9 mouse cellular contexts compared by ENCODE assay signal in genomic region chr11:45980893-45981253, GRCm38 (mm10). TPM values are rescaled to one million over a fixed set of nuclear protein-coding genes. Genes with fewer than 3 reads are reported as not detected.
DNase-seq lines count a peak whose midpoint lies in the region; ATAC-seq and TF ChIP-seq lines count a peak whose summit lies in the region.
"Had no signal": no experiment of that assay in that cellular context is flagged by ENCODE, and none has a peak within 500 bp of the region (broad histone marks: within the 10 kb centered on the region; RNA-seq: fewer than 3 reads in every experiment).

No protein-coding gene starts in this region.

- peak overlapping the region; percentile 47 for H3K27ac ChIP-seq in heart, embryonic 11.5 days (ENCODE audit: low read depth, low read length)
- H3K27ac ChIP-seq in ES-E14 (ENCODE audit: insufficient read depth, low read depth, low read length, poor library complexity, severe bottlenecking): no peak overlapping the region
- no peak overlapping the region for H3K27ac ChIP-seq in liver, postnatal 0 days (ENCODE audit: low read depth)

- WGBS in heart, embryonic 11.5 days (ENCODE audit: insufficient replicate concordance): 32% methylated on average over 19 of the region's 19 CpGs
- WGBS in liver, postnatal 0 days (ENCODE audit: insufficient replicate concordance): 54% methylated on average over 19 of the region's 19 CpGs

- in situ Hi-C loops in ES-E14 (cut with MboI; ENCODE audit: low sequenced_read_pairs in 2 of 2, unreplicated experiment in 2 of 2): no loop called here

- peak overlapping the region; percentile 60 for H3K4me3 ChIP-seq in heart, embryonic 11.5 days (ENCODE audit: low read depth, low read length)
- H3K4me3 ChIP-seq in ES-E14 (ENCODE audit: insufficient read depth in 1 of 2, low read depth in 1 of 2, low read length in 2 of 2, poor library complexity in 1 of 2, severe bottlenecking in 1 of 2): peak overlapping the region; percentile 51 to 77
- peak overlapping the region; percentile 50 for H3K4me3 ChIP-seq in liver, postnatal 0 days (ENCODE audit: low read depth, low read length)

- ATAC-seq in heart, embryonic 11.5 days (replicated peaks; ENCODE audit: insufficient number of reproducible peaks, low FRiP score, low TSS enrichment): no peak
- ATAC-seq in liver, postnatal 0 days: no peak

- intact Hi-C loops in heart, postnatal 25 days (cut with DNase I): no loop called here

- DNase-seq in heart, adult 8-10 months (ENCODE audit: low spot score): no peak
- DNase-seq in ES-E14 (ENCODE audit: low read depth, low spot score): no peak
- DNase-seq in heart, postnatal 25 days (ENCODE audit: low spot score): peak; percentile 3
- no peak for DNase-seq in liver, postnatal 0 days
- no peak for DNase-seq in layer of hippocampus, adult 9-11 months
- no peak for DNase-seq in spleen, postnatal 14 days (ENCODE audit: low spot score in 2 of 2)
- no peak for DNase-seq in layer of hippocampus, postnatal 10 days (ENCODE audit: low spot score in 2 of 2)

- H3K9ac ChIP-seq in heart, embryonic 11.5 days (ENCODE audit: low read depth, low read length): peak overlapping the region; percentile 90
- H3K9ac ChIP-seq in ES-E14 (ENCODE audit: insufficient read depth, low read depth, low read length, poor library complexity, severe bottlenecking): peak overlapping the region; percentile 68
- peak overlapping the region; percentile 71 for H3K9ac ChIP-seq in liver, postnatal 0 days (replicated peaks)

- H3K4me2 ChIP-seq in heart, embryonic 11.5 days: peak overlapping the region; percentile 88
- H3K4me2 ChIP-seq in liver, postnatal 0 days (ENCODE audit: low read depth, low read length): peak overlapping the region; percentile 79

- H3K27me3 ChIP-seq in heart, embryonic 11.5 days (ENCODE audit: control insufficient read depth, insufficient read depth, low read length): peaks cover 4% of the 10 kb centered on the region; the same call in 1 of the 2 replicates
- H3K27me3 ChIP-seq in liver, postnatal 0 days (ENCODE audit: insufficient read depth, low read length): peaks cover 17% of the 10 kb centered on the region

- 0 out of 2 replicates have a peak, but pooled peaks cover 2% of the 10 kb centered on the region for H3K9me3 ChIP-seq in heart, embryonic 11.5 days (replicated peaks; ENCODE audit: control insufficient read depth, low read length)
- H3K9me3 ChIP-seq in ES-E14 (ENCODE audit: control insufficient read depth, insufficient read depth, low read depth, low read length): no peaks in the 10 kb centered on the region
- H3K9me3 ChIP-seq in liver, postnatal 0 days (ENCODE audit: low read length): peaks cover 8% of the 10 kb centered on the region

- no peak for TF ChIP-seq EP300 in liver, postnatal 0 days (IDR thresholded peaks at IDR 0.05; ENCODE audit: low read depth)

- TF ChIP-seq CTCF in liver, postnatal 0 days (IDR thresholded peaks at IDR 0.05; ENCODE audit: low read depth): no peak

- no peaks in the 10 kb centered on the region for H3K36me3 ChIP-seq in heart, embryonic 11.5 days (ENCODE audit: control insufficient read depth, insufficient read depth, low read length)
- H3K36me3 ChIP-seq in ES-E14 (ENCODE audit: control insufficient read depth, insufficient read depth, low read length, poor library complexity, severe bottlenecking): no peaks in the 10 kb centered on the region
- no peaks in the 10 kb centered on the region for H3K36me3 ChIP-seq in liver, postnatal 0 days (replicated peaks; ENCODE audit: insufficient read depth, low read length)

- H3K4me1 ChIP-seq in heart, embryonic 11.5 days (ENCODE audit: control insufficient read depth, insufficient read depth, low read length): no peaks in the 10 kb centered on the region
- peaks cover 0 to 3% of the 10 kb centered on the region in 2 experiments; a peak in 1 of 4 replicates for H3K4me1 ChIP-seq in ES-E14 (ENCODE audit: control insufficient read depth in 2 of 2, insufficient read depth in 2 of 2, low read length in 2 of 2, poor library complexity in 1 of 2)
- H3K4me1 ChIP-seq in liver, postnatal 0 days (ENCODE audit: insufficient read depth): peaks cover 11% of the 10 kb centered on the region

TF ChIP-seq in ES-E14, 5 proteins besides CTCF, POLR2A, EP300 and RAD21:
- no peak for TF ChIP-seq MAFK (IDR thresholded peaks at IDR 0.05; ENCODE audit: insufficient read depth, low read depth, low read length)
- TF ChIP-seq ZC3H11A (IDR thresholded peaks at IDR 0.05; ENCODE audit: borderline replicate concordance, low read depth, low read length): no peak
- no peak for TF ChIP-seq CHD2 (IDR thresholded peaks at IDR 0.05; ENCODE audit: low read depth, low read length)
- no peak for TF ChIP-seq ZNF384 (IDR thresholded peaks at IDR 0.05; ENCODE audit: low read depth, low read length)
- no peak for TF ChIP-seq HCFC1 (IDR thresholded peaks at IDR 0.05; ENCODE audit: borderline replicate concordance, insufficient read depth, low read length)

RNA-seq across cellular contexts. Expression of gene Sox30, which starts 0.8 kb away (rescaled TPM):
- 0.07 and 0.40 TPM in 2 replicates for polyA plus RNA-seq in heart, embryonic 11.5 days (2014; fragmentation: Nextera tagmentation; extraction: Ambion mirVana)
- under 1 TPM in 3 of 4 experiments, not detected in 1; 0.22 to 0.26 (median 0.25) TPM for total RNA-seq in heart, adult 8-10 months (2022)
- total RNA-seq in ES-E14 (2012; rRNA removed): 0.04 and 0.21 TPM in 2 replicates
- under 1 TPM; 0.18 to 0.25 TPM for total RNA-seq in heart, postnatal 25 days (2021)
- polyA plus RNA-seq in liver, postnatal 0 days (2015; fragmentation: Nextera tagmentation; extraction: Ambion mirVana): 0.04 TPM in 1 of 2 replicates, not detected in the other
- under 1 TPM; 0.18 to 0.29 TPM for total RNA-seq in layer of hippocampus, postnatal 10 days (2021)
- polyA plus RNA-seq: large intestine, adult 2 months had no signal

RNA-seq across cellular contexts. Expression of gene Thg1l, which starts 25.6 kb away (rescaled TPM):
- polyA plus RNA-seq in heart, embryonic 11.5 days (2014; fragmentation: Nextera tagmentation; extraction: Ambion mirVana): 9.5 and 9.6 TPM in 2 replicates
- total RNA-seq in heart, adult 8-10 months (2022): 1 to 10 TPM; 4.2 to 6.1 (median 4.7) TPM
- 22.8 and 25.7 TPM in 2 replicates for total RNA-seq in ES-E14 (2012; rRNA removed)
- 1 to 10 TPM; 4.4 to 7.2 TPM for total RNA-seq in heart, postnatal 25 days (2021)
- polyA plus RNA-seq in liver, postnatal 0 days (2015; fragmentation: Nextera tagmentation; extraction: Ambion mirVana): 3.8 TPM in 2 replicates
- 10 to 100 TPM; 12.9 to 13.5 TPM for total RNA-seq in layer of hippocampus, postnatal 10 days (2021)

RNA-seq across cellular contexts. Expression of gene Lsm11, which starts 36.1 kb away (rescaled TPM):
- polyA plus RNA-seq in heart, embryonic 11.5 days (2014; fragmentation: Nextera tagmentation; extraction: Ambion mirVana): 10.3 and 11.0 TPM in 2 replicates
- 1 to 10 TPM; 2.1 to 3.5 (median 3.1) TPM for total RNA-seq in heart, adult 8-10 months (2022)
- total RNA-seq in ES-E14 (2012; rRNA removed): 7.7 and 7.9 TPM in 2 replicates
- 1 to 10 TPM; 3.6 to 4.3 TPM for total RNA-seq in heart, postnatal 25 days (2021)
- 1.3 and 1.8 TPM in 2 replicates for polyA plus RNA-seq in liver, postnatal 0 days (2015; fragmentation: Nextera tagmentation; extraction: Ambion mirVana)
- total RNA-seq in layer of hippocampus, postnatal 10 days (2021): 100 to 1,000 TPM; 153 to 154 TPM

Comparison
In these comparisons a context has a peak if more than half of its experiments do, and no peak if none do; other contexts are left out.
1. RNA of gene Lsm11, which starts 36.1 kb away (total RNA-seq): 153 to 154 TPM in layer of hippocampus, postnatal 10 days; 7.7 to 7.9 TPM in ES-E14, 3.6 to 4.3 TPM in heart, postnatal 25 days and 2.1 to 3.5 TPM in heart, adult 8-10 months; every median in the first group is over 10 times any median in the second.
2. Peak in every context shown above with its lines, with median percentiles within 50 percentile points of each other: H3K4me3 ChIP-seq and H3K9ac ChIP-seq.